Mouse (Mus musculus) gastrocnemius, postnatal 14 days (tissue): Measurements from ENCODE around the gene Gm21983. TPM values are rescaled to one million over a fixed set of nuclear protein-coding genes. Genes with fewer than 3 reads are reported as not detected.

ENCODE experiments used
- DNase-seq: peaks from one replicate; pipeline ENCODE4 v3.0.0; 2021; ENCODE audit warnings: mixed read lengths
- intact Hi-C: fragments of 180-260 bp; cut with DNase I; formaldehyde crosslinking; loops from one replicate; pipeline ENCODE4 v1.15.1; 2025; ENCODE audit warnings: low total_unique reads
- microRNA-seq, 2 experiments: library from miRNA; unstranded; fragments of <30 nt; microRNA quantifications; one replicate each; pipeline ENCODE4 v1.2.0; 2021
- total RNA-seq, 2 experiments: library from RNA; stranded (reverse); gene quantifications; 2 replicates each; pipeline ENCODE4 v1.2.3; 2021

Gm21983 gene
- total RNA-seq, 2 experiments from 2014 or later = not detected

DNA sequence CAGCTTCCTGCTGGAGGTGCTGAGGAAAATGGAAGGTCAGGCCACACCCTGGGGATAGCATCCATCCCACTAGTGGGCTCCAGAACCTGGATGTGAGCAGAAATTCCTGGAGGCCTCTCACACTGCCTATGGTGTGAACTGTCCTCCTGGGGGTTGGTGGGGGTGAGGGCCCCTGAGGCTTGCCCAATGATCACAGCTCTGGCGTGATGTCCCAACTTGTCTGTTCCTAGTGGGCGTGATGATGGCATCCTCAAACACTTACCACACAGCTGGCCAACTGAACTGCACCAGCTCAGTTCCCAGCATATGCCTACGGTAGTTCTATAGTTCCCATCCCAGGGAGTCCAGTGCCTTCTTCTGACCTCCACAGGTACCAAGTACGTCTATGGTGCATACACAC lies 55.9 kb downstream of the Gm21983 start:
- intact Hi-C loops = no loop called here
- DNase-seq = no peak

DNA sequence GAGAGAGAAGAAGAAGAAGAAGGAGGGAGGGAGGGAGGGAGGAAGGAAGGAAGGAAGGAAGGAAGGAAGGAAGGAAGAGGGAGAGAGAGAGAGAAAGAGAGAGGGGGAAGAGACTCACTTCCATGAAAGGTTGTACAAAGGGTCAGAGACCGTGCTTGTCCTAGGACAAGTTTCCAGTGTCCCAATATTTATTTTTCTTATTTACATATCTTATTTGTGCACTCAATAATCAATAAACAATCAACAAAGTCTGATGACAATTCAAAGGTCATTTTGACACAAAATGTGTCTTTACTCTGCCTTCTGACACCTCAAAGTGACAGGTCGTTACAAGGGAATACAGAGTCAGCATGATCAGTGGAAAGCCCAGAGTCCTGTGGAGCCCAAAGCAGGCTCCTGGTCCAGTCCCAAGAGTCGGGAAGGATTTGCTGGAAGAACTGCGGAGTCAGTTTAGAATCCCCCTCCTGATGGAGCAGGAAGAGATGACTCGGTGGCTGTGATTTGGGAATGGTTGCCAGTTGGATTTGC lies 56.5 kb downstream of the Gm21983 start:
- intact Hi-C loops = no loop called here
- no peak for DNase-seq

DNA sequence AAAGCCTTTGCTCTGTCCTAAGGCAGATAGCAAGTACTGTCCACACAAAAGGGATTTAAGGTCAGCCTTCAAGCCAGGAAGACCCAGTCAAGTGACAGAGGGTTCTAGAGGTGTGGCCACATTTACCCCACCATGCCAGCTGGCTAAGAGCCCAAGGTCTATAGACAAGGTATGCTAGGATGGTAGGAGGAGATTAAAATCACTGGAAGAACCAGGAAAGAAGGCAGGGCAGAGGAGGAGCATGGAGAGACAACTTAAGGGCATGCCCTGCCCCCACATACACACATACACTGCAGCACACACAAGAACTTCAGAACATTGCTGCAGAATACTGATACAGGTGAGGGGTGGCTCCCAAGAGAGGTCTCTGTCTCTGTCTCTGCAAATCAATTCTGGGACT lies 61.2 kb downstream of the Gm21983 start, which contains the start of gene Cyp2f2:
TSS of gene Cyp2f2 (plus strand) at position 234 of the 400 bp plus-strand sequence.
- intact Hi-C loops = no loop called here

More for the DNA sequence above, 61.2 kb downstream of the Gm21983 start, which contains the start of gene Cyp2f2:
- DNase-seq = no peak

Small RNA genes within 50 kb of the gene (microRNA-seq; reads per million reads assigned to microRNA genes)
- gene Mir1191 (0 reads per million in 2 experiments), gene Mir3101 (0 reads per million in 2 experiments)

Other genes with a start within 250 kb of the Gm21983 start
- gene Cyp2a22, start 241.7 kb downstream of the Gm21983 start, total RNA-seq = not detected
- not detected for gene Cyp2a12, start 152.0 kb downstream of the Gm21983 start, total RNA-seq
- under 1 TPM in 1 of 2 experiments, not detected in 1; 0.21 TPM for gene Cyp2f2, start 61.2 kb downstream of the Gm21983 start, total RNA-seq
- gene Cyp2t4, start 27.4 kb downstream of the Gm21983 start, total RNA-seq = not detected
- 10 to 100 TPM; 83.0 to 87.9 TPM for gene Egln2, start 14.3 kb downstream of the Gm21983 start, total RNA-seq
- 10 to 100 TPM; 19.7 to 20.0 TPM for gene Rab4b, start 2.2 kb downstream of the Gm21983 start, total RNA-seq
- under 1 TPM; 0.44 to 0.68 TPM for gene Mia, start 71 bp upstream of the Gm21983 start, total RNA-seq
- 10 to 100 TPM; 11.8 to 13.4 TPM for gene BC024978, start 14.7 kb upstream of the Gm21983 start, total RNA-seq
- 10 to 100 TPM; 32.2 to 34.7 TPM for gene Snrpa, start 15.2 kb upstream of the Gm21983 start, total RNA-seq
- gene Itpkc, start 47.6 kb upstream of the Gm21983 start, total RNA-seq = 1 to 10 TPM; 3.2 to 3.9 TPM
- 1 to 10 TPM; 3.9 to 4.1 TPM for gene Coq8b, start 51.9 kb upstream of the Gm21983 start, total RNA-seq
- 10 to 100 TPM in 1 of 2 experiments, 1 to 10 TPM in 1; 8.0 to 10.2 TPM for gene Numbl, start 77.3 kb upstream of the Gm21983 start, total RNA-seq
- gene Ltbp4, start 156.6 kb upstream of the Gm21983 start, total RNA-seq = 100 to 1,000 TPM; 122 to 151 TPM
- 1 to 10 TPM; 3.5 to 5.3 TPM for gene Shkbp1, start 174.9 kb upstream of the Gm21983 start, total RNA-seq
- under 1 TPM in 1 of 2 experiments, not detected in 1; 0.90 TPM for gene Gm20479, start 176.3 kb upstream of the Gm21983 start, total RNA-seq